Mouse (Mus musculus) liver, adult 2 months (tissue): ENCODE data around the gene Rap1a.

ENCODE experiments used
- CTCF ChIP-seq: fragments of 200-500 bp; IDR thresholded peaks from 2 replicates; pipeline ENCODE4 v1.5.1; 2011; ENCODE audit warnings: low read depth, low read length, control low read depth
- POLR2A ChIP-seq: fragments of 200-500 bp; IDR thresholded peaks from 2 replicates; pipeline ENCODE4 v1.6.1; 2011; ENCODE audit warnings: low read length, control low read depth; ENCODE audit not compliant: insufficient read depth; ENCODE audit errors: extremely low read depth

DNA sequence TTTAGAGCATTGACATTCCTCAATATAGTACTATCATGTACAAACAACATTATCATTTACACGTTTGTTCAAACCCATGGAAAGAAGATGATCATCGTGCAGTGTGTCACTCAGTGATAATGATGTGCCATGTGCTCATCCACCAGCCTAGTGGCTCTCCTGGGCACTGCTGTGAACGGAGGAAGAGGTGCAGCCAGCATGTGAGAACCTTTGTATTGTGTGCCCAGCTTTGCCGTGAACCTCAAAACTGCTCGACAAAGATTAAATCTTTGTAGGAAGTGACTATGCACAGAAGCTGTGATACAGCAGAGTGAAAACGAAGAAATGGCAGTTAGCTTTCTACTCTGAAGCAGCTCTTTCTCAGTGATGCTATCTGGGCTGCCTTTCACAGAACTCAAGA is 32.6 kb downstream of the Rap1a start:
- no peak for TF ChIP-seq POLR2A
- TF ChIP-seq CTCF = 0 out of 2 replicates have a peak, but pooled peaks have one; percentile 4
